Mouse (Mus musculus) layer of hippocampus, adult 8-10 months (tissue): Measurements from ENCODE around the gene Dtd1. TPM values are rescaled to one million over a fixed set of nuclear protein-coding genes. Genes with fewer than 3 reads are reported as not detected.
"Not testable (repeated sequence)": the region's sequence is repeated elsewhere in the genome, so short reads cannot be mapped to it uniquely, and the experiment has no call there.

Experiments used
- DNase-seq, 2 experiments: peaks; one replicate each; pipeline ENCODE4 v3.0.0; 2022; ENCODE audit warnings: low spot score in 2 of 2
- total RNA-seq, 4 experiments: library from RNA; stranded (reverse); gene quantifications; 2 replicates each; pipeline ENCODE4 v1.2.4; 2022

Gene Dtd1
- 10 to 100 TPM; 59.2 to 73.7 (median 68.7) TPM for total RNA-seq

DNA sequence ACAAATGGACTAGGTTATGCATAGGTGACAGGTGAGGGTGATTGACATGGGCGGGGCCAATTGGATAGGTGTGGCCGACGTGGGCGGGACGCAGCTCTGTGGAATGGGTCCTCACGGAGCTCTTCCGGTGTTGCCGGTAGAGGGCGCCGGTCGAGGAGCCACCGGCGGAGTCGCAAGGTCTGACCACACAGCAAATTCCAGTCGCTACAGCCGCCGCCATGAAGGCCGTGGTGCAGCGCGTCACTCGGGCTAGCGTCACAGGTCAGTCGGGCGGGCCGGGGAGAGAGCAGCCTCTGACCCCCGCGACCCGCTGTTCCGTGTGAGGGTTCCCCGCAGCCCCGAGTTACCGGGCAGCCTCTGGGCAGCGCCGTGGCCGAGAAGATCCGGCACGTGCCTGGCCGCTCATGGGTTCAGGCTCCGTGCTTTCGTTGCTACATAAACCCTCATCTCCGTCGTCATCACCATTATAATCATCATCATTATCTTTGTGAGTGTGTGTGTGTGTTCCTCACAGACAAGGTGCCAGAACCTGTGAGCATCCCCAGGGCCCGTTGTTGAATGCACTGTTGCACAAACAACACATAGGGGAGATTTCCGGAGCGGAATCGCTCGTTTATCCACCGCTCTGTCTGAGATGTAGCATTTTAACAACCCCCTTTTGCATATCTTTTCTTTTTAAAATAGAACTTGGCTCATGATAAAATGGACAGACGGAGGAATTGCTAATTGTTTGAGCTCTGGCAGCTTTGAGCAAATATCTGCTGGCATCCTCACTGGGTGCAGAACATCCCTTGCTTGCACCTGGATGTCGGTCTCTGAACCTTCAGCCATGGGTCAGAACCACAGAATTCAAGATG is at the start of gene Dtd1:
Gene Dtd1, plus strand, starts transcription at position 67 of the 857 bp plus-strand sequence.
- peak; percentile 80 to 86 for DNase-seq

DNA sequence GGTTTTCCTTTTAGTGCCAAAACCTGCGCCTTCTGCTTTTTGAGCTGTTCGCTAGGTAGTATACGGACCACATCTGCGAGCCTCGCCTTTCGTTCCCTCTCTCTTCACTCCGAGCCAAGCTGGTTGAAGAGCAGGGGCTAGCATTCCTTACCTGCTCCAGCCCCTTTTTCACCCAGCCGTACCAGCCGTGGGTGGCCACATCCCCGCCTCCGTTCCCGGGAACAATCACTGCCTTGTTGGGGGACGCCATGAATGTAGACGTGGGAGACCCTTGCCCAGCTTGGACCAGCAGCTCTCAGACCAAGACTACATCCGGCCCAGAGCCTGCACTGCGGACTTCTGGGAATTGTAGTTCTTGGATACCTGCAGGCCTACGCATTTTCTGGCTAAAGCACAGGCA is 49.2 kb upstream of the Dtd1 start, which contains the start of gene Rbbp9:
Gene Rbbp9, minus strand, starts transcription at position 341 of the 400 bp plus-strand sequence.
- DNase-seq, result peak; percentile 56 to 73

DNA sequence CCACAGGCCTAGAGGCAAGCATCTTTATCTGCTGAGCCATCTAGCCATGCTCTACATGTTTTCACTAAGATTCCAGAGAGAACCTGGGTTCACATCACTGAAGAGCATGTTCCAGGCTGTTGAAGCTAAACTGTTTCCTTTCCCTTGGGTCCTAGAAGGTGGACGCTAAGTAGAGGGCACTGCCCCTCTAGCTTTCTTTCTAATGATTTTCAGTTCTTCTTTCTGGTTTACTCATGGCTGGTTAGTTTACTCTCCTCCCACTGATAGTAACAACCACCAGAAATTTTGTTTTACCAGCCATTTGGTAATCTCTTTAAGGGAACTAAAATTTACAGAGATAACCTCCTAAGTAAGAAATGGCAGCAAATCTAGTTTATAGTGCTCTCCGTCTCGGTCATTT is 45.8 kb upstream of the Dtd1 start:
- DNase-seq, result no peak

DNA sequence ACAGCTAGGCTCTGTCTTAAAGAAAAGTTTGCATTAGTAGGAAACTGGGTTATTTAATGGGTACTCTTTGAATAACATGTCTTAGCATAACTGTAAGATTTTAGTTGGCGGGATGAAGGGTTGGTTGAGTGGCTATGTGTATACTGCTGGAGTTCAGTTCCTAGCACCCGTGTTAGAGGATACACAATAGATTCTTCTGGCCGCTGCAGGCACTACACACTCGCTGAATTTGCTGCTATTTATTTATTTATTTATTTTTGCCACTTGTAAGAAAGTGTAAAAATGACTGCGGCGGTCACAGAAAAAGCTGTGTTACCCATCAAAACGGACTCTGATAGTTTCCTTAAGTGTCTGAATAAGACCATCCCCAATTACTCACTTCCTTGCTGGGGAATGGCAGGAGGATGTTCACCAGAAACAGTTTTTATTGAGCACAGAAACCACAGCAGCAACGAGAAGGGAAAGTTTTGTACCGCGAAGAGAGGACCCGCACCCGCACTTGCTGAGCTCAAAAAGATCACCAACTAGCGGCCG is 44.3 kb upstream of the Dtd1 start:
- no peak for DNase-seq

DNA sequence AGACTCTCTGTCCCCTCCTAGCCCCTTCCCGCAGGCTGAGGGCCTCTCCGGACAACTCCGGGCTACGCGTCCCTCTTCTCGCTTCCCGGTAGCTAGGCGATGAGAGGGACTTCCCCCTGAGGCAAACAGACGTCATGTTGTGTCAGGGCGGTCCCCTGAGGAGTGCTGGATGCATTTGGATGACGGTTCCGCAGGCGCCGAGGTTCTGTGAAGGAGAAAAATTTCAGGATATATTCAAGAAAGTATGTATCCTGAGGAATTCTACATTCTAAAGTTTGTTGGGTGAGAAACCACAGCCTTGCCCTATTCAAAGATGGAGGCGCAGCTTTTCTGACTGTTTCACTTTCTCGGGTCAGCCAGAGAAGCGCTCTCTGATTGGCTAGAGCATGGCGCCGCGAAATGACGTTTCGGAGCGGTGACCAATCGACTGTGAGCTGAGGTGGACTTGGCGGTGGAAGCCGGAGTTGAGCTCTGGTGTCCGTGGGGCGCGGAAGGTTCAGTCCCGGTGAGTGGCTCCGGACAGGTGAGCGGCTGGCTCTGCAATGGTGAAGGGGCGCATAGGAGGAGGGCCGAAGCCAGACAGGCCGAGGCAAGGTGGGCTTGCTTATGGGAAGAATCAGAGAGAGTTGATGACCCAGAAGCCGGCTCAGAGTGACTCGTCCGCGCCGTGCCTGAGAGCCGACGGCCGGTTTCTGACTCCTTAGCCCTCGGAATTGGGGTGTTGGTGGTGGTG is 43.7 kb upstream of the Dtd1 start, which contains the start of gene Sec23b:
Gene Sec23b, plus strand, starts transcription at position 410 of the 733 bp plus-strand sequence.
- DNase-seq, result peak; percentile 96 to 97

DNA sequence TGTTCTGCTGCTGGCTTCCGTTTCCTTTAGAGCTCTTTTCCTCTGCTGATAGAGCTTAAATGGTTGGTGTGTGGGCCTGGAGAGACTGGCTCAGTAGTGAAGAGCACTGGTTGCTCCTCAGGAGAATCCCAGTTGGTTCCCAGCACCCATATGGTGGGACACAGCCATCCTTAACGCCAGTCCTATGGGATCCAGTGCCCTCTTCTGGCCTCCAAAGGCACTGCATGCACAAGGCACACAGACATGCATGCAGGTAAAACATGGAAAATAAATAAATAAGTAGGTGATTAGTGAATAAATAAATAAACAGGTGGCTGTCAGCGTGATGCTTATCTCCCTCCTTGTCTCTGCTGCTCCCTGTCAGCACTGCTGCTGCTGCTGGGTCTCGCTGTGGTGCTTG is 11.0 kb upstream of the Dtd1 start:
- DNase-seq, result no peak

DNA sequence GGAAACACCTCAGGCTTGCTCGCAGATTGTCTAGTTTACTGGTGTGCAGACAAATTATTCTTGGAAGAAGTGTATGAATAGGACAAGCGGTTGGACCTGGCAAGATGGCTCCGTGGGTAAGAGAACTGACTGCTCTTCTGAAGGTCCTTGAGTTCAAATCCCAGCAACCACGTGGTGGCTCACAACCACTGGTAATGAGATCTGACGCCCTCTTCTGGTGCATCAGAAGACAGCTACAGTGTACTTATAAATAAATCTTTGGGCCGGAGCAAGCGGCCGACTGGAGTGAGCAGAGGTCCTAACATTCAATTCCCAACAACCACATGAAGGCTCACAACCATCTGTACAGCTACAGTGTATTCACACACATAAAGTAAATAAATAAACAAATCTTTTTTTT is 6.7 kb upstream of the Dtd1 start:
- not testable (repeated sequence) for DNase-seq

DNA sequence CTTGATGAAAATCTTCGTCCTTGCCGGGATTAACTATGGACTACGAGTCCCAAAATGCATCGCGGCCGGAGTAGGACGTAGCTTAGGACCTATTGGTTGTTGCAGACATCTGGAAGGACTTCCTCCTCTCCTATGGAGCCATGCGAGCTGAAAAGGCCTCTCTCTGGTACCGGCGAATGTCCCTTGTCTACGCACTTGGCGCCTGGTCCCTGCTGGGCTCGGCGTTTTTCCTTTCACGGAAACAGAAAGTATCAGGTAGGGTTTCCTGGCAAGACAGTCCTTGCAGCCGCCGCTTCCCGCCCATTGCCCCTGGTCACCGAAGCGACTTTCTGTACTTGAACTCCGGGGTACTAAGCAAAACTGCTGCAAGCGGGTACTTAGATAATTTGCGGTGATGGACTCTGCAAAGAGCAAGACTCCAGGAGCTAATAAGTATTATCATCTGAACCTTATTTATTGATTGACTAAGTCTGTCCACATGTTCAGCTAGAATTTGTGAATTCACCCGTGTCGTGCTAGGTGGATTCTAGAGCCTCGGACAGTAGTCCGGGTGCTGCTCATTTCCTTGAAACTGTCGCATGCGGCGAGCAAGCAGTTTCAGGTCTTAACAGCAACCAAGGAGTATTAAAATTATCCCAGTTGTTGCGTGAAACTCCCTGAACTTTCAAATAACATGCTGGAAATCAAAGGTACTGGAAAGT is 5.6 kb upstream of the Dtd1 start, which contains the start of gene Smim26:
Gene Smim26, plus strand, starts transcription at position 104 of the 701 bp plus-strand sequence.
- DNase-seq, result peak; percentile 82

DNA sequence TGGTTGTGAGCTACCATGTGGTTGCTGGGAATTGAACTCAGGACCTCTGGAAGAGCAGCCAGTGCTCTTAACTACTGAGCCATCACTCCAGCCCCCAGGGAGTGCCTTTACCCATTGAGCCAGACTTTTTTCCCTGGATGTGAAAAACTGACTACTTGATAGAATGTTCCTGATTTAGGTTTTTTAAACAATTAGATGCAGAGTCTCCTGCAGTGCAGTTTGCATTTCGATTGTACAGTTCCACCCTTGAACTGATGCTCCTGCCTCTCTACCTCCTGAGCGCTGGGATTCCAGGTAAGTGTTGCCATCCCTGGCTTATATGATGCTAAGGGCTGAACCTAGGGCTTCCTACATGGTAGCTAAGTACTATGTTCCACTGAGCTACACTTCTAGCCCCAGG is 1.7 kb upstream of the Dtd1 start:
- DNase-seq, result no peak

DNA sequence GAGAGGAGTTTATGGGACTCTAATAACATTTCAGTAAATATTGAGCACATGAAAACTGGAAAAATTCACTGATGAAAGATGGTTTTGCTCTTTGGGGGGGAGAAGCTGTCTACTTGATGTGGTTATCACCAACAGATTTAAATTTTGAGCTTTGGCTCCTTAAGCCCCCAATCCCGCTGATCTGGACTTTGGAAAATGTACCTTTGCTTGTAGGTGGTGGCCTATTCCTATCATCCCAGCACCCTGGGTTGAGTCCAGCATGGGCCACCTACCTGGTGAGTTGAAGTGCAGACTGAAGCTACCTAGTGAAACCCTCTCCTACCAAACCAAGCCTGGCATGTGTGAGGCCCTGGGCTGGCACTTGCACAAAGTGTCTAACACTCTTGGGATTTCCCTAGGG is 1.9 kb downstream of the Dtd1 start:
- no peak for DNase-seq

DNA sequence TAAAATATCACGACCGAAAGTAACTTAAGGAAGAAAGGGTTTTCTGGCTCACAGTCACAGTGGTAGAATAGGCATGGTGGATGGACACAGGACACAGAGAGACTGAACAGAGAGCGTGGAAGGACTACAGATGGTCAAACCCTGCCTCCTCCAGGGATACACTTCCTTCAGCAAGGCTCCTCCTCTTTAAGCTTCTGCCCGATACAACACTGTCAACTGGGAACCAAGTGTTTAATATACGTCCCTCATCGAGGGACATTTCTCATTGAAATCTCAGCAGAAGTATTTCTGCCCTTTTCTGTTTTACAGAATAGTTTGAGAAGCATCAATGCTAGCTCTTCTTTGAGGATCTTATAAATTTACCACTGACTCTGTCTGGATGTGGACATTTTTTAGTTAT is 14.3 kb downstream of the Dtd1 start:
- DNase-seq, result no peak

DNA sequence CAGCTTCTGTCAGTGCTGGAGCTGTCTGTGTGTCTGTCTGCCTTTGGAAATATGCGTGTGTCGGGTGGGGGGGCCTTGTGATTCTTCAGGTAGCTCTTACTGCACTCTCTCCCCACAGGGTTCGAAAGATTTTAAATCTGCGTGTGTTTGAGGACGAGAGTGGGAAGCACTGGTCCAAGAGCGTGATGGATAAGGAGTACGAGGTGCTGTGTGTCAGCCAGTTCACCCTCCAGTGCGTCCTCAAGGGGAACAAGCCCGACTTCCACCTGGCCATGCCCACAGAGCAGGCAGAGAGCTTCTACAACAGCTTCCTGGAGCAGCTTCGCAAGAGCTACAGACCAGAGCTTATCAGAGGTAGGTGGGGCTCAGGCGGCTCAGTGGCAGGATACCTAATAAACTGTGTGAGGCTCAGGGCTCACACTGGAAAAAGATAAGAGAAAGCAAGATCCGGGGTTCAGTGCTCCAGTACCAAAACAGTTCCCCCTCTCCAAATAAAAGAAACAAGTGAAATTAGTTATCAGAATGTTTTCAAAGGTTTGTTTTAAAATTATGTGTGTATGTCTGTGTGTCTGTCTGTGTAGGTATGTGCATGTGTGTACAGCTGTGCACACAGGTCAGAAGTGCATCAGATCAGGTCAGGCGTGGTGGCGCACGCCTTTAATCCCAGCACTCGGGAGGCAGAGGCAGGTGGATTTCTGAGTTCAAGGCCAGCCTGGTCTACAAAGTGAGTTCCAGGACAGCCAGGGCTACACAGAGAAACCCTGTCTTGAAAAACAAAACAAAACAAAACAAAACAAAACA is 17.6 kb downstream of the Dtd1 start:
- DNase-seq, result no peak

DNA sequence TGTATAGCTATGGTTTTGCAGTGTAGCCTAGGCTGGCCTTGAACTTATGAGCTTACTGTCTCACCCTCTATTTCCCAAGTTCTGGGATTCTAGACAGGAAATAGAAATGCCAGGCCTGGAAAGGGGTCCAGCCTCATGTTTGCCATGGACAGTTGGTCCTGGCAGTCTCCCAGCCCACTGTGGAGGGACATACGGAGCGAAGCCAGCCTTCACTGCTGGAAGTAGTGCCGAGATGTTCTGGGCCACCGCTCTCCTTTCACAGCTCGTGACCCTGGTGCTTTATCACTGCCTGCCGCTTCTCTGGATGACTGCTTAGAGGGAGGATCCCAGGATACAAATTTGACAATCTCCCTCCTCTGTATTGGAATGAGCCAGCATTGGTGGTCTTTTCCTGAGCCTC is 21.8 kb downstream of the Dtd1 start:
- no peak for DNase-seq

DNA sequence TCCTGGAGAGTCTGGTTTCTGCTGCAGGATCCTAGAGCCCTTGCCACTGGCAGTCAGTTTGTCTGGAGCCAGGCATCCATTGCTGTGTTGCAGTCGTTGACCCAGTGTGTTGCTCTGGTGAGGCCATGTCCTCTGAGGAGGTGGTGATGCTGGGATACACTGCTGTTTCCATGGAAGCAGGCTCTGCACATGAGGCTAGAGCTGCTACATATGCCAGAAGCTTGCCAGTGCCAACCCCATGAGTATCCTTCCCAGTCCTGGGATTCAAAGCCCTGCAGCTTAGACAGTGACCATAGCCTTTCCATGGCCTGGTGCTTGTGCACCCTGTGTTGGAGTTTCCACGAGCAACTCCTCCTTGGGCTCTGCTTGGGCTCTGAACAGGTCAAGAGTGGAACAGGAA is 33.9 kb downstream of the Dtd1 start:
- no peak for DNase-seq

DNA sequence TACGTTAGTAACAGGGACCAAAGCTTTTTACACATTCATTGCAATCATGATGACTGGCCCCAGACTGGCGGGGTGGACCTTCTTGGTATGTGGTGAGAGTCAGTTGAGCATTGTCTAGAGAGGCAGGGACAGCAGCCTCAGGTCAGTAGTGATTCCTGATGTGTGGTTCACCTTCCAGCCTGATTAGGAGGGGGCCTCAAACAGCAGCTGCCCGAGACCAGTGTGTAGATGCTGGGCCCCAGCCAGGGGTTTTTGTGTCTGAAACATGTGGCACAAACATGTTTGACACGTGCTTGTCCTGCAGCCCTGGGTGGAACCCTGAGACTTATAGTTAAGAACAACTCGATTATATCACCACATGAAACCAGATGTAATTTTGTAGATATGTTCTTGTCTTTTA is 34.5 kb downstream of the Dtd1 start:
- DNase-seq, result no peak

DNA sequence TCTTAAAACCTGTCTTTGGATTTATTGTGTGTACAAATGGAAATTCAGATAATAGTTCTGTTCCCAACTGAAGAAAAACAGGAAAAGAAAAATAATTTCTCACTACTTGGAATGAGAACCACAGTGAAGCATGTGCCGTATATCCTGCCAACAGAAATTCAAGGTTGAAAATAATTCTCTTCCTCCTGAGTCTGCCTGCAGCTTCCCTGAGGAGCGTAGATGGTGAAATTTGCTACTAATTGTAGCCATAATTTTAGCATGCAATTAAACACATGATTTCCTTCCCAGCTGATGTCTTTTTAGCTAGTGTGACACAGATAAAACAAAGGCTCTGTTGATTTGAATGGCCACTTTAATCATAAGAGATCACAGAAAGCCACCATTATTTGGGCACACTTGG is 35.0 kb downstream of the Dtd1 start:
- no peak for DNase-seq

DNA sequence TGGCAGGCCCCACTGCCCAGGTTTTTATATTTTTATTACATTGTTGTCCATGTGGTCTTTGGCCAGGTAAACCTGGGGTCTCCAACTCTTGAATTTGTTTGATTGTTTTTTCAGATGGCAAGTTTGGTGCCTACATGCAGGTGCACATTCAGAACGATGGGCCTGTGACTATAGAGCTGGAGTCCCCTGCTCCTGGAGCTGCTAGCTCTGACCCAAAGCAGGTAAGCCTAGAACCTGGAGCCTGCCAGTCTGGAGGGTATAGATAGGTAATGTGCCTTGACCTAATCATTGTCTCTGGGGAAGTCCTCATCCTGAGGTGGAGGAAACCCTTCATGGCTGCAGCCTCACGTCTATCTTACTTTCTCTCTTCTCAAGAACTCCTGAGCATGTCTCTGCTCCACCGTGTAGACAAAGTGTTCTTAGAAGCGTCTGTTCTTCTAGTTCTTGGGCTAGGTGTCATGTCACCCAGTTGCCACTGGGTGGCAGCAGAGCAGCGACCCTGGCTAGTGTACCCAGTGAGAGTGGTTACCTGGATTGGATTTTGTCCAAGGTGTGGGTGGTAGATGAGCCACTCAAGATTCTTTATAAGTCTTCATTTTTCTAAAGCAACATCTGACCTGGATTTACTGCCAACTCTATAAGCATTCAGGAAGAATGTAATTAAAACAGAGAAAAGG is 36.1 kb downstream of the Dtd1 start:
- peak; percentile 54 to 62 for DNase-seq

DNA sequence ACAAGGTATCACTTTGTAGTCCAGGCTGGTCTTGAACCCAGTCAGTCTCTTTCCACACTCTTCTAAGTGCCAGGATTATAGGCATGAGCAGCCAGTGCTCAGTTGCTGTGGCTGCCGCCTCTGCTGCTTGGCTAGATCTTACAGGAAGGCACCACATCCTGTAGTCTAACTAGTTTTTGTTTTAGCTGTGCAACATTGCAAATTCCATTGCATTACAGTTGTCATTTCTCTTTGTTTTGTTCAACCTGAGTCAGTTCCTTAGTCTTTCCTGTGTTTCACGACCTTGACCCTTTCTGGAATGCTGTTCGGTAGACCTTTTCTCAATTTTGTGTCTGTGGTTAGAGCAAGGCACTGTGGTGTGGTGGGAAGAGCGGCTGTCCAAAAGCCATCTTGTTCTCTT is 37.5 kb downstream of the Dtd1 start:
- DNase-seq, result no peak

DNA sequence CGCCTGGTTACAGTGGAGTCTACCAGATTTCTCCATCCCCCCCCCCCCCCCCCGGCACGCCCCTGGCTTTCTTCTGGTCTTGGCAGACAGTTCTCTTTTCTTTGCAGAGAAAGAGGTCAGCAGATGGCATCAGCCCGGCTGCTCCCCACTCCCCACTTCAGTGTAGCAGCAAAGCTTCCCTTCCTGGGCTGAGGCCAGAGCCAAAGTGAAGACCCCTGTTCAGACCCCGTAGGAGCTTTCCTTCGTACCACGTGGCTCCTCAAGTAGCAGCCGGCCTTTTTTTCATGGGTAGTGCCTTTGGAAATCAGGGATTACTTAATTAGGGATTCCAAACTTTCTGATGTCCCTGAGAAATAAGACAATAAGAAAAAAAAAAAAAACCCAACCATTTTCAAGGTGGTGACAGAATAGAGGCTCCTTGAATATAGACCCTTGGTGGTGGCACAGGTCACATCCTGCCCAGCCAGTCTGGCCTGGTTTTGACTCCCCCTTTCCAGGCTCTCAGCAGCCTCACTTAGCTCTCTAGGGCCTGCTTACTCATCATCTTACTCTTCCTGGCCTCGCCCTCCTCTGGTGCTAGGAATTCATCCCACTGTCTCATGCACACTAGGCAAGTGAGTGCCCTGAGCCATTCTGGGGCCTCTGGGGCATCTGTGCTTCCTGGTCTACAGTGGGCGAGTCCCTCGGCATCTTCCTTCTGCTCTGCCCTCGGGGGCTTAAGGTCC is 38.1 kb downstream of the Dtd1 start:
- DNase-seq, result no peak
